ENCODE assay signal across 11 mouse cellular contexts in the genomic region with DNA sequence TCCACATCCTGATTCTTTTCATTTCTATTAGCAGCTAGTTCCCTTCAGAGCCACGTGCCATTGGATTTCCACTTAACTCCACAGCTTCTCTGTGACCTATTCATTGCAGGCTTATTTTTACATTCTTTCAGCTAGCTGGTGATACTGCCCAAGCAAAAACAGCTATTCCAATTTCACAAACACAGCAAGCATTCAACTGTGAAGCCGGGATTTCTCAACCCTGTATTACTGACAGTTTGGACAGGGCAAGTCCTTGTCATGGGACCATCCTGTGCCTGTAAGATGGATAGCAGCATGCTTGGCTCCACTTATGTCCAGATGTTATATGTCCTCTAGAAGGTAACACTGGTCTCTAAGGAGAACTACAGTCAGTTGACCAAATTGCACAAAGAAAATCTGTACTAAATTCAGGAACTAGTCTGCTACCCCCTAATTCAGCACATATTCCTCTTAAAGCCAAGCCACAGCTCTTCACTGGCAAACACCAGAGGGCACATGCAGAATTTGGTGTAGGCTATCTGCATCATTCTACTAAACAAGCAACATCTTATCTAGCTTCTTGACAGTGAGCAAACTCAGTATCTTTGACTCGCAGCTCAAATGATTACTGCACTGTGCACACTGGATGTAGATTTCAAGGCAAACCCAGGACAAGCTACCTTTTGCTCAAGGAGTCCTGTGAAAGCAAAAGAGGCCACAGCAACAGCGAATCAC.
DNase-seq lines count a peak whose midpoint lies in the region; ATAC-seq and TF ChIP-seq lines count a peak whose summit lies in the region.
"Had no signal": no experiment of that assay in that cellular context is flagged by ENCODE, and none has a peak within 500 bp of the region (broad histone marks: within the 10 kb centered on the region; RNA-seq: fewer than 3 reads in every experiment).

No protein-coding gene starts in this region.

- DNase-seq in kidney, adult 2 months = peak; percentile 61
- DNase-seq in kidney, postnatal 25 days = no peak
- DNase-seq in Patski (ENCODE audit: low read depth, low spot score) = no peak
- no peak for DNase-seq in thymus, adult 18-20 months
- DNase-seq in adrenal gland, adult 8-10 months = no peak
- DNase-seq: layer of hippocampus, adult 9-11 months had no signal

- no peaks in the 10 kb centered on the region for H3K27me3 ChIP-seq in kidney, adult 2 months (replicated peaks; ENCODE audit: control insufficient read depth, insufficient read depth, low read length)
- H3K27me3 ChIP-seq in Patski = no peaks in the 10 kb centered on the region
- H3K27me3 ChIP-seq: limb, embryonic 12.5 days had no signal

- H3K4me3 ChIP-seq in kidney, adult 2 months (ENCODE audit: insufficient read depth, low read depth, low read length) = no peak overlapping the region
- H3K4me3 ChIP-seq in cortical plate, adult 2 months (ENCODE audit: insufficient read depth, low read length) = no peak overlapping the region
- no peak overlapping the region for H3K4me3 ChIP-seq in macrophage (ENCODE audit: inconsistent target)
- H3K4me3 ChIP-seq: limb, embryonic 12.5 days had no signal

- POLR2A ChIA-PET in Patski (lab: Charles Lee) = interaction anchor here (1.0 to 1.1 kb wide), 2 partner anchors 10 kb away, joined by 3 read pairs; no protein-coding TSS in a partner anchor

- H3K36me3 ChIP-seq in kidney, adult 2 months (ENCODE audit: control insufficient read depth, insufficient read depth, low read length) = no peaks in the 10 kb centered on the region
- H3K36me3 ChIP-seq in macrophage (ENCODE audit: inconsistent target) = no peaks in the 10 kb centered on the region
- H3K36me3 ChIP-seq: limb, embryonic 12.5 days had no signal

- H3K27ac ChIP-seq in kidney, adult 2 months (ENCODE audit: insufficient read depth, low read depth, low read length) = 0 out of 2 replicates have a peak overlapping the region, but pooled peaks have one; percentile 36
- H3K27ac ChIP-seq in cortical plate, adult 2 months (ENCODE audit: insufficient read depth, low read length) = 0 out of 2 replicates have a peak overlapping the region, but pooled peaks have one; percentile 7
- peak overlapping the region; percentile 10 for H3K27ac ChIP-seq in macrophage
- H3K27ac ChIP-seq: hindbrain, embryonic 14.5 days; limb, embryonic 12.5 days had no signal

- ATAC-seq in Patski = peak; percentile 72
- ATAC-seq: midbrain, embryonic 16.5 days had no signal

- in situ Hi-C loops in Patski (cut with MboI; ENCODE audit: low pct_unique_long_range_greater_than_20kb) = no loop called here

- no peak for TF ChIP-seq CTCF in kidney, adult 2 months (conservative IDR thresholded peaks at IDR 0.05; ENCODE audit: insufficient read depth, insufficient read length, low read depth, low read length)
- no peak for TF ChIP-seq CTCF in Patski (IDR thresholded peaks at IDR 0.05)
- TF ChIP-seq CTCF in cortical plate, adult 2 months (IDR thresholded peaks at IDR 0.05; ENCODE audit: extremely low read depth, insufficient read depth, low read length) = no peak

- H3K4me1 ChIP-seq in kidney, adult 2 months (ENCODE audit: control insufficient read depth, insufficient read depth, low read length) = peaks cover 20% of the 10 kb centered on the region
- H3K4me1 ChIP-seq in cortical plate, adult 2 months (ENCODE audit: control insufficient read depth, insufficient read depth, low read length) = peaks cover 7% of the 10 kb centered on the region
- H3K4me1 ChIP-seq: limb, embryonic 12.5 days had no signal

- no peak for TF ChIP-seq POLR2A in kidney, adult 2 months (IDR thresholded peaks at IDR 0.05; ENCODE audit: low read depth, low read length)
- no peak for TF ChIP-seq POLR2A in cortical plate, adult 2 months (IDR thresholded peaks at IDR 0.05; ENCODE audit: extremely low read depth, insufficient read depth, low read length)

- 60% methylated on average over 4 of the region's 4 CpGs for WGBS in kidney, adult 2 months
- 78% methylated on average over 4 of the region's 4 CpGs for WGBS in macrophage (ENCODE audit: missing documents)

- CTCF ChIA-PET in Patski (lab: Charles Lee) = interaction anchor here (0.7 to 4.4 kb wide), 17 partner anchors 8 to 177 kb away, joined by 3 to 28 read pairs (median 4); no protein-coding TSS in a partner anchor

- H3K79me2 ChIP-seq in macrophage (ENCODE audit: inconsistent target) = peaks cover 78% of the 10 kb centered on the region
